Mouse (Mus musculus) ES-Bruce4 (cell line): ENCODE data around the gene Myh2. TPM values are rescaled to one million over a fixed set of nuclear protein-coding genes. Genes with fewer than 3 reads are reported as not detected.

Source experiments
- H3K27ac ChIP-seq: 2 replicates; pipeline ENCODE4 v1.5.1; 2012; ENCODE audit warnings: low read length, inconsistent platforms; ENCODE audit not compliant: insufficient read depth
- H3K27me3 ChIP-seq: 2 replicates; pipeline ENCODE4 v1.6.1; 2012; ENCODE audit warnings: mild to moderate bottlenecking, low read length, inconsistent platforms; ENCODE audit not compliant: control insufficient read depth, poor library complexity, insufficient read depth, severe bottlenecking
- H3K36me3 ChIP-seq: 2 replicates; pipeline ENCODE4 v1.6.1; 2012; ENCODE audit warnings: inconsistent platforms, mild to moderate bottlenecking, low read length, moderate library complexity; ENCODE audit not compliant: control insufficient read depth, poor library complexity, insufficient read depth, severe bottlenecking
- H3K4me1 ChIP-seq: one replicate; pipeline ENCODE4 v1.8.1; 2011; ENCODE audit warnings: low read length; ENCODE audit not compliant: control insufficient read depth, insufficient read depth
- H3K4me3 ChIP-seq: 2 replicates; pipeline ENCODE4 v1.5.1; 2011; ENCODE audit warnings: low read depth, mild to moderate bottlenecking, low read length
- H3K9ac ChIP-seq: 2 replicates; pipeline ENCODE4 v1.6.1; 2012; ENCODE audit warnings: low read depth, mild to moderate bottlenecking, inconsistent platforms; ENCODE audit not compliant: poor library complexity, severe bottlenecking
- H3K9me3 ChIP-seq: replicated peaks from 2 replicates; pipeline ENCODE4 v1.6.1; 2012; ENCODE audit warnings: mild to moderate bottlenecking, low read length, inconsistent platforms; ENCODE audit not compliant: control insufficient read depth, poor library complexity, insufficient read depth, severe bottlenecking
- CTCF ChIP-seq: IDR thresholded peaks from one replicate; pipeline ENCODE4 v1.8.1; 2011; ENCODE audit warnings: low read depth, low read length
- EP300 ChIP-seq: IDR thresholded peaks from 2 replicates; pipeline ENCODE4 v1.6.1; 2011; ENCODE audit warnings: low read depth, low read length; ENCODE audit not compliant: insufficient read depth
- POLR2A ChIP-seq: IDR thresholded peaks from one replicate; pipeline ENCODE4 v1.8.1; 2011; ENCODE audit warnings: low read length; ENCODE audit not compliant: insufficient read depth
- polyA plus RNA-seq: library from polyadenylated mRNA; stranded (reverse); fragments of >200 nt; gene quantifications from 2 replicates; pipeline ENCODE4 v1.2.4, GENCODE M21; 2011; ENCODE audit warnings: low read depth; ENCODE audit not compliant: missing spikeins, insufficient read depth, insufficient read length

Myh2 gene
- polyA plus RNA-seq, 1 experiment: not detected

GRCm38 (mm10) chr11:67160131-67160530, 10.7 kb upstream of the Myh2 start:
- no peak overlapping the region for H3K27ac ChIP-seq
- no peaks in the 10 kb centered on the region for H3K4me1 ChIP-seq
- no peak overlapping the region for H3K9ac ChIP-seq
- no peaks in the 10 kb centered on the region; the same call in 1 of the 2 replicates for H3K27me3 ChIP-seq
- TF ChIP-seq CTCF (no peak), POLR2A (no peak), EP300 (no peak)
- H3K36me3 ChIP-seq: no peaks in the 10 kb centered on the region
- no peaks in the 10 kb centered on the region for H3K9me3 ChIP-seq
- no peak overlapping the region for H3K4me3 ChIP-seq

DNA sequence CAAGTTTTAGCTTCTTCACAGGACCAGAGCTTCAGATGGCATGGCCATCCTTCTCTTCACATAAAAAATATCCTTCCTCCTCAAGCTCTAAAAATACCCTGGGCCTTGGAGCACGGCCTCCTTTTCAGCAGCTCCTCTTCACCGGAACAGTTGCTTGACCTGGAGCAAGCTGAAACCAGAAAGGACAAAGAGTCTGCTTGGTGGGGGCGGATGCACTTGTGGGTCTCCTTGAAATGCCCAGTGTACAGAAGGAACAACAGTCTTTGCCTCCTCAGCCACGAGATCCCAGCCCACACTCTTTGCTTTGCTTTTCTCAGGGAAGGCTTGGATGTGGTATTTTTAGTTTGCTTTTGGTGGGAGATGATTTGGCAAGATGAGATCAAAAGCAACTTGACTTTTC, 7.1 kb upstream of the Myh2 start:
- H3K9ac ChIP-seq: no peak overlapping the region
- no peaks in the 10 kb centered on the region for H3K36me3 ChIP-seq
- H3K9me3 ChIP-seq: no peaks in the 10 kb centered on the region
- H3K4me3 ChIP-seq: no peak overlapping the region
- H3K4me1 ChIP-seq: no peaks in the 10 kb centered on the region
- TF ChIP-seq CTCF (no peak), EP300 (no peak)
- no peaks in the 10 kb centered on the region; the same call in 1 of the 2 replicates for H3K27me3 ChIP-seq
- H3K27ac ChIP-seq: no peak overlapping the region

DNA sequence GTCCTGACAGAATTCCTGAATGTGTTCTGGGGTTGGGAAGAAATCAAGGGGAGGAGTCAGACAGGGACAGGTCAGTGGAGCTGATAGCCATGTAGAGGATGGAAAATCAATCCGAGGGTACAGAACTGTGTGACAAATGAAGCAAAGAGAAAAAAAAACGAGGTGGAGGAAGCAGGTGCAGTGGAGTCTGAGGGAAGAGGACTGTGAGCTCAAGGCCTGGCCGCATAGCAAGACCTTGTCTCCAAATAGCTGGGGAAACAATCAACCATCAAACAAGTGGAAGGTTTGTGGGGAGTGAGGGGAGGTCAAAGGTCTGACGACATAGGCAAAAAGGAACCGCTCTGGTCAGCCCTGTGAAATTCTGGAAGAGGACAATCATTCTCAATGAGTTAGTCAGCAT, 6.0 kb upstream of the Myh2 start:
- no peaks in the 10 kb centered on the region for H3K27me3 ChIP-seq
- H3K9ac ChIP-seq: no peak overlapping the region
- no peaks in the 10 kb centered on the region for H3K36me3 ChIP-seq
- TF ChIP-seq CTCF (no peak), EP300 (no peak), POLR2A (no peak)
- H3K9me3 ChIP-seq: no peaks in the 10 kb centered on the region
- H3K4me3 ChIP-seq: no peak overlapping the region
- H3K27ac ChIP-seq: no peak overlapping the region
- no peaks in the 10 kb centered on the region for H3K4me1 ChIP-seq

DNA sequence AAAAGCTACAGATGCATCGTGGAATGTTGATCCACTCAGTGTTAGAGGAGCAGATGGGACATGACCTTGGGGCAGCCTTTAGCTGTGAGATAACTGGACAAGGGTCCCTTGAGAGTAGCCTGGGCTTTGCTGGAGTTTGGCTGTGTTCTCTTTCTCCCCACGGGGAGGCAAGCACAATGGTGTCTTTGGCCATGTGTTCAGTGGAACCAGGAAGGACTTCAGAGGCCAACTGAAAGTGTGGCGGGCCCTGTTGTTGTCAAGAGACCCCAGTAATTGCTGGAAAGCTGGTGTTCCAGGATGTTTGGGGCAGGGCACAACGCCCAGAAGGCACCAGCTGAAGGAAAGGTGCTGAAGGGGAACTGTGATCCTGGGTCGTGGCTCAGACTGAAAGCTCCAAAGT, 1.5 kb upstream of the Myh2 start:
- Histone ChIP-seq H3K27me3 (no peaks in the 10 kb centered on the region), H3K4me1 (no peaks in the 10 kb centered on the region), H3K4me3 (no peak overlapping the region), H3K36me3 (no peaks in the 10 kb centered on the region), H3K9me3 (no peaks in the 10 kb centered on the region), H3K27ac (no peak overlapping the region), H3K9ac (no peak overlapping the region)
- TF ChIP-seq POLR2A (no peak), EP300 (no peak), CTCF (no peak)

- H3K27ac ChIP-seq: no peak overlapping the region
- no peak overlapping the region for H3K9ac ChIP-seq
- no peaks in the 10 kb centered on the region for H3K4me1 ChIP-seq
- H3K4me3 ChIP-seq: no peak overlapping the region
- TF ChIP-seq EP300 (no peak), POLR2A (no peak), CTCF (no peak)
- no peaks in the 10 kb centered on the region for H3K36me3 ChIP-seq
- no peaks in the 10 kb centered on the region for H3K27me3 ChIP-seq
- H3K9me3 ChIP-seq: no peaks in the 10 kb centered on the region
Observed at GRCm38 (mm10) chr11:67172439-67172838, 1.6 kb downstream of the Myh2 start.

- no peak overlapping the region for H3K4me3 ChIP-seq
- H3K9ac ChIP-seq: no peak overlapping the region
- H3K4me1 ChIP-seq: no peaks in the 10 kb centered on the region
- no peaks in the 10 kb centered on the region for H3K27me3 ChIP-seq
- TF ChIP-seq CTCF (no peak), POLR2A (no peak), EP300 (no peak)
- no peak overlapping the region for H3K27ac ChIP-seq
- no peaks in the 10 kb centered on the region for H3K9me3 ChIP-seq
- no peaks in the 10 kb centered on the region for H3K36me3 ChIP-seq
Observed at GRCm38 (mm10) chr11:67176376-67176775, 5.5 kb downstream of the Myh2 start.
